Mouse (Mus musculus): ENCODE results near the gene Krtap9-3. TPM values are rescaled to one million over a fixed set of nuclear protein-coding genes. Genes with fewer than 3 reads are reported as not detected.
"Not testable (repeated sequence)": the region's sequence is repeated elsewhere in the genome, so short reads cannot be mapped to it uniquely, and the experiment has no call there.

Krtap9-3 gene
- total RNA-seq (2021), result not detected
- long read RNA-seq, experiment 1, result 0 reads
- long read RNA-seq, experiment 2, result 0 reads

GRCm38 (mm10) chr11:99597742-99598141 is at the start of gene Krtap9-3:
Krtap9-3 (minus strand) TSS chr11:99598105.
- DNase-seq, result not testable (repeated sequence)

DNA sequence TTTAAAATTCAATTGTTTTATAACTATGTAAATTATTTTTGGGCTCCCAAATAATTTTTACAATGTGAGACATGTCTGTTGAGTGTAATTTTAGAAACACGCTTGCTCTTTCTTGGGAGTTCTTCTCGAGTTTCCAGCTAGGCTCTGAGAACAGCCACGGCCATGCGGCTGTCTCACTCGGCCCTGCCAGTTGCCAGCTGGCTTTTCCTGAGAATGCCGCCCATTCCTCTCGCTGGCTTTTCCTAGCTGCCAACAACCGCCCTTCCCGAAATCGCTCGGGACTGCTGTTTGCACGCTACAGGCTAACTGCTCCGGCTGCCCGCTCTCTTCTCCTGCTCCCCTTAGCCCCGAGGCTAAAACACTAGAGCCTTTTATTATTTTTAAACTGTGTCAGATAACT is 48.5 kb upstream of the Krtap9-3 start:
- DNase-seq, result no peak

DNA sequence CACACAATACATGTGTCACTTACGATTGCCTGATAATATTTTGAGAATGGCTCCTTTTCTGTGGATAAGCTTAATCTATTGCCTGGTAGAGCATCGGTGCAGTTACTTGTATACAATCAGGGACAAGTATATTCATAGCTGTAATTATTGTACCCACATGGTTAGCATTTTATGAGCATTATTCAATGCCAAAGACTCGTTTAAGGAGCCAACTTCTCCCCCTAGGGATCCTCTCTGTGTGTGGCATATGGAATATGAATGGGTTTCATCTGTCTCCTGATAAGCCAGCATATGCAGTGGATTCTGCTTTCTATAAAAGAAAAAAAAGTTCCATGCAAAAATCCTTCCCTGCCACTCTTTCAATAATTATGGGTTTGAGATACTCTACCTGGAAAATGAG is 46.4 kb upstream of the Krtap9-3 start:
- DNase-seq, result no peak

DNA sequence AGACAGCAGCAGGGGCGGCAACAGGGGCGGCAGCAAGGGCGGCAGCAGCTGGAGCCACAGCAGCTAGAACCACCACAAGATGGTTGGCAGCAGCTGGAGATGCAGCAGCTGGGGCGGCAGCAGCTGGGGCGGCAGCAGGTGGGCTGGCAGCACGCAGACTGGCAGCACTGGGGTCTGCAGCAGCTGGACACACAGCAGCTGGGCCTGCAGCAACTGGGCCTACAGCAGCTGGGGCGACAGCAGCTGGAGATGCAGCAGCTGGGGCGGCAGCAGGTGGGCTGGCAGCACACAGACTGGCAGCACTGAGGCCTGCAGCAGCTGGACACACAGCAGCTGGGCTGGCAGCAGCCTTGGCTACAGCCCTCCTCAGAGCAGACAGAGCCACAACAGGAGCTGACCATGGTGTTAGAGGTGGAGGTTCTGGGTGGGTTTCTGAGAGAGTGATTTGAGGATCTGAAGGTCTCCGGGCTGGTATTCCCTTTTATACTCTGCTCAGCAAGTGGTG is 45.8 kb upstream of the Krtap9-3 start, which contains the start of gene Krtap4-7:
TSS of gene Krtap4-7 (minus strand) at position 455 of the 505 bp plus-strand sequence.
- DNase-seq, result not testable (repeated sequence)

DNA sequence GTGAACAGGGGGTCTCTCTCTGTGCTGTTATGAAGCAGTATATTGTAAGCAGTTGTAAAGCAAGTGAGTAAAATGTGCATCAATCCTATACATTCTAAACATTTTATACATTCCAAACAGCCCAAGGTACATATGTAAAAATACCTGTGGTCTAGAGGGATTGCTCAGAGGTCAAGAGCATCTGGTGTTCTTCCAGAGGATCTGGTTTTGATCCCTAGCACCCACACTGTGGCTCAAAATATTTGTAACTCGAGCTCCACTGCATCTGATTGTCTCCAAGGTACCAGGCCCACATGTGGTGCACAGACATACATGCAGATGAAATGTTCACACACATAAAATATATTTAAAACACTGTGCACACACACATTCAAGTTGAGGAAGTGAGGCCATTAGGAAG is 43.0 kb upstream of the Krtap9-3 start:
- DNase-seq, result no peak

DNA sequence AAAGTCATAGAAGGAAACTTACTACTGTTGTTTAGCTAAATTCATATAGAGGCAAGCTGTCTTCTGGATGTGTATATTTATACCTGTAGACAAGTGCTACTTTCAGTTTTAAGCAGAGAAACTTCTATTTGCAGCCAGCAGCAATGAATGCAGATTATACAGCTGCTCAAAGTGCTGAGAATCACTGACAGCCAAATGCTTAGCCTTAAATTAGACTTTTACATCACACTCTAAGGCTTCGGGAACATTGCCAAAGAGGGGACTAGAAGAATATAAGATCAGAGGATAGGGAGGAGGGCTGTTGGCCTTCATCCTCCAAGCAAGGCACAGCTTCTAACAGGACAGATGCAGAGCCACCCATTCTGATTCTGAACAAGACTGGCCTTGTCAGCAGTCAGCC is 39.2 kb upstream of the Krtap9-3 start:
- DNase-seq, result no peak

GRCm38 (mm10) chr11:99634653-99635134 is 36.8 kb upstream of the Krtap9-3 start, which contains the start of gene Krtap4-2:
Krtap4-2 (minus strand) TSS chr11:99635084.
- no peak for DNase-seq

GRCm38 (mm10) chr11:99633293-99633692 is 35.4 kb upstream of the Krtap9-3 start:
- no peak for DNase-seq

DNA sequence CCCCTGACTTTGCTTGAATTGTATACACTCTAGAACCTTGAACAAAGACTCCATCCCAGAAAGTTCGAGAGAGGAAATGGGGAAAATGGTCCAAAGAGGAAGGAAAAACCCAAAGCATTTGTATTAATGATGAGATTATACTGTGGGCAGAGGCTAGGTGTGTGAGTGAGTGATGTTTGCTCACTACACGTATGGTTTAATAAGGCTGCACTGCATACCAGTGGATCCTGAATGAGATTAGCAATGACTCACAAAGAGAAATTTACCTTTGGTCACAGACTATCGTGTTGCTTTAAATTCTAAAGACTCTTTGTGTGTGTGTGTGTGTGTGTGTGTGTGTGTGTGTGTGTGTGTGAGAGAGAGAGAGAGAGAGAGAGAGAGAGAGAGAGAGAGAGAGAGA is 33.0 kb upstream of the Krtap9-3 start:
- no peak for DNase-seq

- no peak for DNase-seq
Measured at GRCm38 (mm10) chr11:99628138-99628537, 30.2 kb upstream of the Krtap9-3 start, which contains the start of gene Krtap4-1. Krtap4-1 (minus strand) TSS chr11:99628238.

DNA sequence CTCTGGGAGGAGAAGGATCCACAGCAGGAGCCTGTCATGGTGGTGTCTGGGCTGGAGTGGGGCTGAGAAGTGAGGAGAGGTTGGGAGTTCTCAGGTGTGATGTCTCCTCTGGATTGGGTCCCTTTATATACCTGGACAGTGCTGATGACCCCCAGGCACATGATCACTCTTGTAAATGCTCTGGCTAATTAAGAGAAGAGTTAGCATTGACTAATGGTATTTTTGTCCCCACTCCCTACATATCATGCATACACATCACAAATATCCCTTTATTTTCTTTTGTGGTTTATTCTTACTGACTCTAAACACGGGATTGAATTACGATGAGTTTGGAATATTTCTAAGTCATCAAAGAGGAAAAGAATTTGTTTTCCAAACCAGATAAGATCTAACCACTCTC is 22.4 kb upstream of the Krtap9-3 start, which contains the start of gene Gm11562:
TSS of gene Gm11562 (minus strand) at position 101 of the 400 bp plus-strand sequence.
- DNase-seq, result no peak

DNA sequence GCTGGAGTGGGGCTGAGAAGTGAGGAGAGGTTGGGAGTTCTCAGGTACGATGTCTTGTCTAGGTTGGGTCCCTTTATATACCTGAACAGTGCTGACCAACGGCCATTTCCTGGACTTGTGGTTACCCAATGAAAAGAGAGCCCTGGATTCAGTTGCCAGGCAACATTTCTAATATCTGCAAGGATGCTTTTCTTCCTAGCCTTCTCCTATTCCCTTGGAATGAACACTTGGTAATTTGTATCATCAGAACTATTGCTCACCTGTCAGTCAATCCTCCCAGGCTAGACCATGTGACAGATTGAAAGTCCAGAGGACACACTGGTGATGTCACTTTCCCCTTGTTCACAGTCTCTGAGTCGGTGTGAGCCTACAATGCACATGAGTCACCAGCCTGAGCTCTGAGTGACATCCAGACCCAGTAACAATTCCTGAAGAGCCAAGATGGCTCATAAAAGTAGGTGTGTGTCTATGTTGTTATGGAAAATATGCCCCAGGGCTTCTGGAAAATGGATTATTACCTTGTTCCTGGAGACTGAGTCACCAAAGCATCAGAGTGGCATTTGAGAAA is 17.0 kb upstream of the Krtap9-3 start, which contains the start of gene Krtap2-4:
TSS of gene Krtap2-4 (minus strand) at position 51 of the 568 bp plus-strand sequence.
- DNase-seq, result no peak

DNA sequence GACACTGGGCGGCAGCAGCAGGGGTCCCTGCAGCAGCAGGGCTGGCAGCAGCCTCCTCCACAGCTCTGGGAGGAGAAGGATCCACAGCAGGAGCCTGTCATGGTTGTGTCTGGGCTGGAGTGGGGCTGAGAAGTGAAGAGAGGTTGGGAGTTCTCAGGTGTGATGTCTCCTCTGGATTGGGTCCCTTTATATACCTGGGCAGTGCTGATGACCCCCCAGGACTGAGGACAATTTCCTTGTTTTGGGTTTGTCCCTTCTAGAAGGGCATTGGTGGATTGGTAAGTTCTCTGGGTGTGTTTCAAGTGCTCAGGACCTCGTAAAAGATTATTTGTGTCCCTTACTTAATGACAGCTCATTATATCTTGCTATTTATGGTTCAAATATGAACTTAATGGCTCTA is 12.2 kb upstream of the Krtap9-3 start, which contains the start of gene Gm11937:
TSS of gene Gm11937 (minus strand) at position 101 of the 400 bp plus-strand sequence.
- not testable (repeated sequence) for DNase-seq

- DNase-seq, result no peak
Measured at GRCm38 (mm10) chr11:99609126-99609525, 11.2 kb upstream of the Krtap9-3 start.

- not testable (repeated sequence) for DNase-seq
Measured at GRCm38 (mm10) chr11:99603208-99603607, 5.3 kb upstream of the Krtap9-3 start, which contains the start of gene Gm11938. Gm11938 (minus strand) TSS chr11:99603308.

GRCm38 (mm10) chr11:99590981-99591380 is 6.9 kb downstream of the Krtap9-3 start, which contains the start of gene Krtap1-3:
Krtap1-3 (minus strand) TSS chr11:99591339.
- no peak for DNase-seq

- DNase-seq, result no peak
Measured at GRCm38 (mm10) chr11:99585096-99585495, 12.8 kb downstream of the Krtap9-3 start.

- no peak for DNase-seq
Measured at GRCm38 (mm10) chr11:99583245-99583704, 14.6 kb downstream of the Krtap9-3 start, which contains the start of gene Krtap1-4. Krtap1-4 (minus strand) TSS chr11:99583654.

DNA sequence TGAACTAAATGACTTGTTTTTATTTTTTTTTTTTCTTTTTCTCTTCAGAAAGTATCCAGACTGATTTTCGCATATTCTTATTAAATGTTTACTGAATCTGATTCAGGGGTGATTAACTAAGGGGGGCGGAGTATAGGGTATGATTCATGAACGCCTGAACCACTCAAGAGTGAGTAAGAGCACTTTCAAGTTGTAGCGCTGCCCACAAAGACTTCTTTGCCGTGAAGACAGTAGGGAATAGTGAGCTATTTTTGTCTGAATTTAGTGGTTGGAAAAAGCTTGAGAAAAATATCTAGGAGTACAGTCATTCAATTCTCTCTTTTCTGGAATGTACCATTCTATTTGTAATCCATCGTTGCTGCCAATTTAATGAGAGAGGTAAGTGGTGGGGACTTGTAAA is 16.3 kb downstream of the Krtap9-3 start:
- no peak for DNase-seq

GRCm38 (mm10) chr11:99581051-99581450 is 16.9 kb downstream of the Krtap9-3 start:
- DNase-seq, result no peak

- no peak for DNase-seq
Measured at GRCm38 (mm10) chr11:99580636-99581035, 17.3 kb downstream of the Krtap9-3 start, which contains the start of gene Krtap1-5. Krtap1-5 (minus strand) TSS chr11:99581016.

GRCm38 (mm10) chr11:99574106-99574505 is 23.8 kb downstream of the Krtap9-3 start:
- peak; percentile 85 for DNase-seq

DNA sequence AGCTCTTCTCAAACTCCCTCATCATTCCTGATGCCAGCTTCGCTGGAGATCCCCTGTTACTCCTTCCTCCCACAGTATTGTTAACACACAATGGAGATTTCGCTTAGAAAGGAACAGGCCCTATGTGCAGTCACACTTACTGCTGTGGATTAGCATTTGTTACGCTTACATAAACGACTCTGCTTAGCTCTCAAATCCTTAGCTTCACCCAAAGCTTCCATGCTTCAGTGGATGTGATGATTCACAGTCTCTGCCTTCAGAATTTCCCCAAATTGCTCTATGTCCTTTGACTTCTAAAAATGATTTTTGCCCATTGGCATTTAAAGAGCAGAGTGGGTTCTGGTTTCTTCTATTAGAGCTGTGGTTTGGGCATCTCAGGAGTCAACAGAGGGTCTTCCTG is 24.7 kb downstream of the Krtap9-3 start:
- no peak for DNase-seq
